Mouse (Mus musculus): ENCODE results near the gene Rex1bd.
A peak's percentile ranks its signal among the peaks of the same experiment; 100 is the strongest.

The Rex1bd gene

GRCm38 (mm10) chr8:70502540-70502939, 4.0 kb downstream of the Rex1bd start:
- DNase-seq (ENCODE audit: inconsistent ontology term) = no peak

DNA sequence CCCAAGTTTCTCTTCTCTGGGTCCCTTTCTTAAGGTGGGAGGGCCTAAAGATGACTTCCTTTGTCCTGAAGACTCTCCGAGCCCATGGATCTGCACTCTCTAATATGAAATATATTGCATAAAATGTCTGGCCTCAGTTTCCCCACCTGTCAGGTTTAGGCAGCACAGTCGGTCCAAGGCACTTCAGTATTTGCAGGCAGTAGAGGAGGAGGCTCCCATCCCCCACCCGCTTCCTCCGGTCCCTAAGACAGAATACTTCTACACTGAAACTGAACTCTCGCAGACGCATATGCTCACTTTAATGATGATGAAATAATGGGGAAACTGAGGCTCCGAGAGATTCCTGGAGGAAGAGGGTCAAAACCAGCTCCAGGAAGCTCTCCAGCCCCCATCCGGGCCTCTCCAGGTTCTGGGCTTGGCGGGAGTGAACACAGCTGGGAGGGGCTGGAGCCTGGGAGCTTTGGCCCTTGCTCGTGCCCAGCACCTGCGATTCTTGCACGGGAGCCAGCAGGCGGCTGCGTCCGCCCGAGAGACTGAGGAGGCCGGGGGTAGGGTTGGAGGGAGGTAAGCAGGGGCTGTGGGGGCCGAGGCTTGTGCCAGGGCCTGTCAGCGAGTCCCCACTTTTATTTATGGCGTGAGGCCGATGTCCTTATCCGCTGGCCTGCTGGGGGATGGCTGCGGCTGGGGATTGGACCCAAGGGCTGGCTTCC, 4.6 kb downstream of the Rex1bd start:
- DNase-seq (ENCODE audit: inconsistent ontology term) = no peak

- DNase-seq (ENCODE audit: inconsistent ontology term) = no peak
Observed at GRCm38 (mm10) chr8:70500386-70501301, 5.9 kb downstream of the Rex1bd start.

- no peak for DNase-seq (ENCODE audit: inconsistent ontology term)
Observed at GRCm38 (mm10) chr8:70495771-70496062, 10.8 kb downstream of the Rex1bd start.

DNA sequence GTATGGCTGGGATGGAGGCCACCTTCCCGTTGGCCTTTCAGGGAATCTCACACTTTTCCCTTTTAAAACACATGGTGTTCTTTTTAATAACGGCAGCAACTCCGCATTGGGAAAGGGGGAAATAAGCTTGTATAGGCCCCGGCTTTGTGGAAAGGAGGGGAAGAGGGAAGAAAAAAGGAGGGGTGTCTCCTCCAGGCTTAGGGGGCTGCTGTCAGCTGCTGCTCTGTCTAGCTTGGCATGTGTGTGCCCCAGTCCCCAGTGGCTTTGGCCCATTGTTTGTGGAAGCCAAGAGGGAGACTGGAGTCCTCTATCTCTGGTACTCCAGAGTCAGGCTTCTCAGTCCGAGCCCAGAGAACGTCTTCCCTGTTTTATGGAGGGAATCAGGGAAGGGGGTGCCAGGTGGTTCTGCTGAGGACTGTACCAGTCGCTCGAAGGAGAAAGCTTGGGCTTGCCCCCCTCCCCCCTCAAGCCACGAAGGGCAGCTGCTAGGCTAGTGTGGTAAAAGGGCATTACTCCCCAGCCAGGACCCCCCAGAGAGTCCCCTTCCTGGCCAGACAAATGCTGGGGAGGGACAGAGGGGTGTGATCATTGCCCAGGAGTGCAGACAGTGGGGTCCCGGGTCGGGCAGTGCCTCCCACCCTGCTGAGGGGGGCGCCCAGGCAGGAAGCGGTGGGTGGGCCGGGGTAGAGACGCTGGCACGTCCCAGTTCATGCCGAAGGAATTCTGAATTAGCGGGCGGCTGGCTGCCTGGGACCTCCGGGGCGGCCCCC, 11.4 kb downstream of the Rex1bd start:
- peak; percentile 45 for DNase-seq (ENCODE audit: inconsistent ontology term)

DNA sequence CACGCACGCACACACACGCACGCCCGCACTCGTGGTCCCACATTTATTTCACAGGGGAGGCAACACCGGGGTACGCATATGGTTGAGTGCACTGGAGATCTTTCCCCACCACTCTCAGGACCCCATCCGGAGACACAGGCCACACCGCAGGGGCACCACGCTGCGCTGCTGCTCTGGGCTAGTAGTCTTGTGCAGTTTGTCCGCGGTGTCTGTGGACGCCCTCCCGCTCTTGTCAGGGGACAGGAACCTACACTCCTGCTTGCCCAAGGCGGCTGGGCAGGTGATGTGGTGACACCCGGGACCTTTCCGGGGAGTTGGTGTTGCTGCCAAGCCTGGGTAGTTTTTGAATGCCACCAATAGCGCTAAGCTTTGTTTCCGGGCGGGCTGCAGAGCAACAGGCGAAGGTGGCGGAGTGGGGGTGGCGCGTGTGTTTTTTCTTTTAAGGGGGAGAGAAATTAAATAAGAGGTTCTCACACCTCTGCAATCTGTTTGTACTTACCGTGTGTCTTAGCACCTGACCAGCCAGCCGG, 12.1 kb downstream of the Rex1bd start:
- peak; percentile 41 for DNase-seq (ENCODE audit: inconsistent ontology term)

DNA sequence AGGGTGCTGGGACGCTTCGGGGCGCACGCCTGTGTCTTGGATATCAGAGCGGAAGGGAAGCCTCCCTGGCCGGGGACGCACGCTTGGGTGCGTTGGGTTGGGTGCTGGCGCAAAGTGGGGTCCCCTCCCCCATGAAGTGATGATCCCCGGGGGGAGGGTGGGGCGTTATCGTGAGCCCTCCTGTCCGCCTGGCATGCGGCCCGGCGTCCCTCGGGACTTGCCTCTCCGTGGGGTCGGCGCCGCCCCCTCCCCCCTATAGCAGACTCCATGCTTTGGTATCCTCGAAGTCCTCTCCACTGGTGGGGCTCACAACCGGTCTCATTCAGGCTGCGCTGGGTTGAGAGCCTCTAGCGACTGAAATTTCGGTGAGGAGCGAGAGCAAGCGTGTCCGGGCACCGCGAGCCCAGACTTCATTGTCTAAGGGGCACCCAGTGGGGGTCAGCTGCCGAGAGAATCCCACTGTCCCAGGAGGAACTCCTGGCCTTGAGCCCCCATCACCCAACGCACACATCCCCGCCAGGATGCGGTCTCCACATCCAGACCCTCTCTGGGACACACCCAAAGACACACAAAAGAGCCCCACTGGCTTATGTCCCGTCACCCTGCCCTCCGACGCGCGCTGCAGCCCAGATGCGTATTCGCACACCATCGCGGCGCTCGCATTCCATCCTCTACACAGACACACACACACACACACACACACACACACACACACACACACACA, 12.7 kb downstream of the Rex1bd start:
- no peak for DNase-seq (ENCODE audit: inconsistent ontology term)

DNA sequence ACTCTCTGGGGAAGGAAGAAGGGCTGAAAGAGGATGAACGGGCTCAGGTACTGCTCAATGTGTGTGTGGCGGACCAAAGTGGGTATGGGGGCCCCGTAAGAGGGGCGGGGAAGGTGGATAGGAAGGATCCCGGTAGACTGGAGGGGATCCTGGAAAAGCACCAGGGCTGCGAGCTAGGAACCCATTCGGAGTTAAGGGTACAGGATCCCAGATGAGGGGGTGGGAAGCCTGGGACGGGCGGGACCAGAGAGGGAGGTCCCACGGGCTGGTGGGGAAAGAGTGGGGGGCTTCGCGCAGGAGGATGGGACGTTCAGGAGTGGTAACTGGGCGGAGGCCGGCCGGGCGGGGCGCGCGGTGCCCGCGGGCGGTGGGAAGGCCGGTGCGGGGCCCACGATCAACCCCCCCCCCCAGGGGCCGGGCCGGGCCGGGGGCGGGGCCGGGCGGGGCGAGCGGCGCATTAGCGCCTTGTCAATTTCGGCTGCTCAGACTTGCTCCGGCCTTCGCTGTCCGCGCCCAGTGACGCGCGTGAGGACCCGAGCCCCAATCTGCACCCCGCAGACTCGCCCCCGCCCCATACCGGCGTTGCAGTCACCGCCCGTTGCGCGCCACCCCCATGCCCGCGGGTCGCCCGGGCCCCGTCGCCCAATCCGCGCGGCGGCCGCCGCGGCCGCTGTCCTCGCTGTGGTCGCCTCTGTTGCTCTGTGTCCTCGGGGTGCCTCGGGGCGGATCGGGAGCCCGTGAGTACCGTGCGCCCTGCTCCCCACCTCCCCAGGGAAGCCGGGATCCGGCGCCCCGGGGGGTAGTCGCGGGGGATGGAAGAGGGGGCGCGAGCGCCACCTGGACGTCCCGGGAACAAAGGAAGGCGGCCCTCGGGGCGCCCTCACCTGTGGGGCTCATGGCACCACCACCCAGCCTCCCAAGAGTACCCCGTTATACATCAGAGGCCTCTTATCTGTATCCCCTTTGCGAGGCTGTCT, 13.6 kb downstream of the Rex1bd start, which contains the start of gene Crlf1:
Gene Crlf1 (plus strand): TSS at position 495 of the 977 bp plus-strand sequence.
- DNase-seq (ENCODE audit: inconsistent ontology term) = no peak

DNA sequence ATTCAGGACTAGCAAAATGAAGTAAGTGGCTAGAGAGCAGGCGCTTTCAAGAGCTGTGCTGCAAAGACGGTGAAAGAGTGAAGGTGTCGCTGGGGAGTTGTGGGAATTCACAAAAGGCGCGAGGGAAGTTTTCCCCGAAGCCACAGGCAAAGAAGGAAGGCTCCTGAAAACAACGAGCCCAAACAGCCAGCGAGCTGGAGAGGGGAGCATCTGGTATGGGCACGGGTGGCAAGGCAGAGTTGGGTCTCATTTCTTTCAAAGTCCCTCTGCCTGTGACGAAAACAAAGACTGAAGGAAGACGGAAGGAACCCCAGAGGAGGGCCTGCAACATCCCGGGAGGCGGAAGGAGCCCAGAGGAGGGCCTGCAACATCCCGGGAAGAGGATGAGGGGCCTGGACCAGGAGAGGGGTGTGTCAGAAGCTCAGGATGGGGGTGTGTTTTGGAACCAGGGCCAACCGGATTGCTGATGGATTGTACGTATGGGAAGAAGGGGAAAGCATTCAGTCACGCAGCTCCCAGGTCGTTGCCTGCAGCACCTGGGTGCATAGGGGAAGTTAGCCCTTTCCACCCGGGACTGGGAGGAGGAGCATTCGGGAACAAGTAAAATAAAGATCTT, 15.6 kb downstream of the Rex1bd start:
- DNase-seq (ENCODE audit: inconsistent ontology term) = no peak

DNA sequence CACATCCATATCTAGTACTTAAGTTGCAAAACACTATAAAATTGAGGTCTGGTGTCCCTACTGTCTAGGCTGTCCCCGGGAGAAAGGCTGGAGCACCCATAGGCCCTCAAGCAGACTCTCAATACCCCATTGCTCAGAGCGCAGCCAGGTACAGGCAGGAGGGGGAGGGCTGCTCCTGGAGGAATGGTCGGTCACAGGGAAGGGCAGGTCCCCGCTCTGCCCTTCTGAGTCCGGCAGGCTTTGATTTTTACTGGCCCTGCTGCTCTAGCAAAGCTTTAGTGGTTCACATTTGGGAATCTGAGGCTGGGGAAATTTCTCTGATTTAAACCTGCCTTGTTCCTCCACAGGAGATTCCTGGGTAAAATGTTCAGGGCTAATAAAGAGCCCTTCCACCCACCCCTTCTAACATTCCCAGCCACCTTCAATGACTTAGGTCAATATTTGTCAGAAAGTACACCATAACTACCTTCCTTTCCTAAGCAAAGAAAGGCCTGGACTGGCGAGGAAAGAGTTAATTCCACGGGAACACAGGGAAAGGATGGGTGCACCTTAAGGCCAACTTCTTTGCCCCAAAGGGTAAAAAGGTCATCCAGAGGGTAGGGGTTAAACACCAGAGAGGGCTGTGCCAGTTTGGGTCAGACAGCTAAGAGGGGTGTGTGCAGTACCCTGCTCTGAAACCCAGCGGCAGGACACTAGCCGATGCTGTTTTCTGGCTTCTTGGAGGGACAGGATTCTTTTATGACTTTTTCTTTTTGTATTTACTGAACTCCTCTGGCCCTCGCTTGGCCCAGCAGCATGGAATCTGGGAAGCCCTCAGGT, 16.3 kb downstream of the Rex1bd start:
- no peak for DNase-seq (ENCODE audit: inconsistent ontology term)

- peak; percentile 55 for DNase-seq (ENCODE audit: inconsistent ontology term)
Observed at GRCm38 (mm10) chr8:70489576-70489975, 17.0 kb downstream of the Rex1bd start.

DNA sequence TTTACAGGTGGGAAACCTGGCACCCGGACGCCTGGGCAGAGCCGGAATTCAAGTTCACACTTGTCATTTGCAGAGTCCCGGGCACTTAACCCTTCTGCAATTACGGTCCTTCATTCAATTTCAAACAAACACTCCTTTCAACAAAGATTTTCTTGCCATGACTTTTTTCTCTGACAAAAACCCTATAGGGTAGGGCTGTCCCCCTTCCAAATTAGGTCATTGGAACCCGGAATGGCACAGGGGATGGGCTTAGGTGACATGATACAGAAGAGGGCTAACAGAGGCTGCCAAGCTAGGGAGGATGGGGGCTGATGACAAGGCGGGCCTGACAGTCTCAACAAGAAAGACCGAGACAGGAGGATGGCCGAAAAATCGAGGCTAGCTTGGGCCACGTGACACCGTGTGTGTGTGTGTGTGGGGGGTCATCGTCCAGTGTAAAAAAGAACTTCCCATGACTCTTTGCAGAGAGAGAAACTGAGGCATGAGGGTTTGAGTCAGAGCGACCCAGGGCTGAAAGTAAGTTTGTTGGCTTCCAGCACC, 17.6 kb downstream of the Rex1bd start:
- DNase-seq (ENCODE audit: inconsistent ontology term) = no peak

DNA sequence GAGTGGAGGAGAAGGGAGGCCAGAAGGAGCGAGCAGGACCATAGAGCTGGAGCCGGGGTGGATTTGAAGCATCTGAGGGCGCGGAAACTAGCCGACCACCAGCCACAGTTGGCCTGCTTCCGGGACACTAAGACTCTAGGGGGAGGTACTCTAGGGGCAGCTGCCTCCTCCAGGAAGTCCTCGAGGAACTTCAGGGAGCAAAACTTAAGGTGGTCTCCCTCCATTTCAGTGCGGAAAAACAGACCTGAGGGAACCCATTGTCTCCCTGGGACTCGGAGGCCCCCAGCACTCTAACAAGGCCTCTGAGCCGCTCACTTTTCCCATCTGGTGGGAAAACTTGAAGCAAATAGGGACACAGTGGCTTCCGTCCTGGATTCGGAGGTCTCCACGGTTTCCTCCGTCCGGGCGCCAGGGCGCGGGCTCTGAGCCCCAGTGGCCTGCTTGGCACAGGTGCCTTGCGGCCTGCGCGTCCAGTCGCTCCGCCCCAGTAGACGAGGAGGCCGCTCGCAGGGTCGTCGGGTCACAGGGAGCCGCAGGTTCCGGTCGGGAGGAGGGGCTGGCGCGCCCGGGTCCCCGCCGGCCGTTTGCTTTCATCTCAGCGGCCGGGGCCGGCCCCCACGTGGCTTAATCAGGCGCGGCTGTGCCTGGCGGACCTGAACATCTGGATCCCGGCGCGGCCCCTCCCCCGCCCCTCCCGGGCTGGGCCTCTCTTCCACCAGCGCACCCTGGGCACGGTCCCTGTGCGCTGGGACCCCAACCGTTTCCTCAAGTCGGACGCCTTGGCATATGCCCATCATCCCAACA, 18.4 kb downstream of the Rex1bd start:
- no peak for DNase-seq (ENCODE audit: inconsistent ontology term)

- no peak for DNase-seq (ENCODE audit: inconsistent ontology term)
Observed at GRCm38 (mm10) chr8:70486941-70487520, 19.5 kb downstream of the Rex1bd start, which contains the start of gene Tmem59l. Gene Tmem59l (minus strand): TSS chr8:70487358.

- no peak for DNase-seq (ENCODE audit: inconsistent ontology term)
Observed at GRCm38 (mm10) chr8:70486191-70486681, 20.3 kb downstream of the Rex1bd start.

DNA sequence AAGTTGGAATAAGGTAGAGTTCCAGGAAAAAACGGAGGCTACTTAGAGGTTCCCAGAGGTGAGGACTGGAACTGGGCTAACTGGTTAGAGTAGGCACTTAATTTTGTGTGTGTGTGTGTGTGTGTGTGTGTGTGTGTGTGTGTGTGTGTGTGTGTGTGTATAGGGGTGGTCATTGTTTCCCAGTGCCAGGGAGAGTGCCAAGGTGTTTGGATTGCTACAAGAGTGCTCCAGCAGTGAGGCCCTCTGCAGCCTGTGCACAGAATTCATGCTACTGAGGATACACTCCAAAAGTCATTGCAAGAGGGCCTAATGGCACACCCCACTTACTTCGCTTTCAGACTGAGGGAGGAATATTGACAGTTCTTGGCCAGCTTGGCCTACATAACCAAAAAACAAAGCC, 23.6 kb downstream of the Rex1bd start:
- no peak for DNase-seq (ENCODE audit: inconsistent ontology term)

DNA sequence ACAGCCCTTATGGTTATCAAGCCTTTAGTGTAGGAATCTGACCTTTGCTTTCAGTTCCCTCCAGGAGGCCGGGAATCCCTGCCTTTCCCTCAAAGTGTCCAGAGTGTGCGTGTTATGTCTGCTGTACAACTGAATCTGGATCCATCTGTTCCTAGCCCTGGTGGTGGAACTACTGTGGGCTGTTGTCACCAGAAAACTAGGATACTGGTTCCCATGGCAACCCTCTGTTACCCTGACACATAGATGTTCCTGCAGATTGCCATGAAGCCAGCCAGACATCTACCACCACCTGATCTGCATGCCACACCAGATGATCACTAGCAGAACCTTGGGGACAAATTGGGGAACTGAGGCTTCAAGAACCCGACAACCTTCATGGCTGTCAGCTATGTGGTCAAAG, 24.6 kb downstream of the Rex1bd start:
- DNase-seq (ENCODE audit: inconsistent ontology term) = no peak

Measured in Muller cell, postnatal 12 days (primary cell).